Mouse (Mus musculus): ENCODE measurements at regions not wholly inside any gene's neighbourhood (a gene's known extent, or its start where the extent isn't known, plus 50 kb on each side); places are given as distances from the start of the nearest gene placed in this dataset.

DNA sequence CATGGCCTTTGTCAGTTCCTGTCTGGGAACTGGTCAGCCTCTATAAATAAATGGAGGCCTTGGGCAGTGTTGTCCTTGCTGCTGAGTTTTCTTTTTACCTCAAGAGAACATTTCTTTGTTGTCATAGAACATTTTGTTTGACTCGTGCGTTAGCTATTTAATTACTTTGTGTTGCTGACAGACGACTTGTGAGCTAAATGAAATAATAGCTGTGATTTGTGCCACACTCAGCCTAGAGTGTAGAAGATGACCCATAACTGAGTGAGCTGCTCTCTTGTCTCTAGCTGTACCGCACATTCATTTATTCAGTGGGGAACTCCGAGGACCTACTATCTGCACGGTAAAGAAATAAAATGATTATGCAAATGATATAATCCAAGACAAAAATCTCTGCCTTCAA, 263.1 kb upstream of the Atp2b1 start:
- TF ChIP-seq CTCF (IDR thresholded peaks at IDR 0.05; ENCODE audit: control insufficient read depth, insufficient read depth, insufficient read length) (no peak), MYOG (IDR thresholded peaks at IDR 0.05; ENCODE audit: control insufficient read depth, extremely low read depth, insufficient read length) (no peak)

All from C2C12 (cell line).